Mouse (Mus musculus) heart, embryonic 11.5 days (tissue): ENCODE data around the gene Tasp1. TPM values are rescaled to one million over a fixed set of nuclear protein-coding genes. Genes with fewer than 3 reads are reported as not detected.
A peak's percentile ranks its signal among the peaks of the same experiment; 100 is the strongest.

Source experiments
- ATAC-seq: fragments of 200-750 bp; cut with Nextera tagmentation; replicated peaks from 2 replicates; pipeline ENCODE4 v1.8.0; 2017; ENCODE audit warnings: moderate library complexity; ENCODE audit not compliant: insufficient number of reproducible peaks, low FRiP score, low TSS enrichment
- H3K27ac ChIP-seq: fragments of 300-500 bp; sonication (generic); 2 replicates; pipeline ENCODE4 v1.5.1; 2014; ENCODE audit warnings: mild to moderate bottlenecking, low read depth, low read length
- H3K27me3 ChIP-seq: fragments of 300-500 bp; sonication (generic); 2 replicates; pipeline ENCODE4 v1.6.1; 2014; ENCODE audit warnings: mild to moderate bottlenecking, low read length, mixed read lengths; ENCODE audit not compliant: control insufficient read depth, insufficient read depth
- H3K36me3 ChIP-seq: fragments of 300-500 bp; sonication (generic); 2 replicates; pipeline ENCODE4 v1.6.1; 2014; ENCODE audit warnings: mild to moderate bottlenecking, low read length, moderate library complexity, mixed read lengths; ENCODE audit not compliant: control insufficient read depth, insufficient read depth
- H3K4me1 ChIP-seq: fragments of 300-500 bp; sonication (generic); 2 replicates; pipeline ENCODE4 v1.6.1; 2014; ENCODE audit warnings: low read length; ENCODE audit not compliant: control insufficient read depth, insufficient read depth
- H3K4me2 ChIP-seq: fragments of 300-500 bp; sonication (generic); 2 replicates; pipeline ENCODE4 v1.6.1; 2014; ENCODE audit warnings: mild to moderate bottlenecking, moderate library complexity
- H3K4me3 ChIP-seq: fragments of 300-500 bp; sonication (generic); 2 replicates; pipeline ENCODE4 v1.5.1; 2014; ENCODE audit warnings: low read depth, low read length
- H3K9ac ChIP-seq: fragments of 300-500 bp; sonication (generic); 2 replicates; pipeline ENCODE4 v1.6.1; 2014; ENCODE audit warnings: mild to moderate bottlenecking, low read depth, low read length, moderate library complexity
- H3K9me3 ChIP-seq: fragments of 300-500 bp; sonication (generic); replicated peaks from 2 replicates; pipeline ENCODE4 v1.6.1; 2016; ENCODE audit warnings: low read length; ENCODE audit not compliant: control insufficient read depth
- WGBS: fragments of 180-500 bp; shearing (Covaris S2); extraction: QIAGEN DNeasy Blood & Tissue Kit; methylation state at CpG from one replicate; pipeline ENCODE4 v1.1.7; 2014; ENCODE audit not compliant: insufficient replicate concordance; 5-methylcytosine and 5-hydroxymethylcytosine counted together
- polyA plus RNA-seq: library from polyadenylated mRNA; unstranded; fragments of >200 nt; fragmentation: Nextera tagmentation; extraction: Ambion mirVana; gene quantifications from 2 replicates; pipeline ENCODE4 v1.2.1, GENCODE M21; 2014

Gene Tasp1
- polyA plus RNA-seq, 1 experiment from 2014 or later, result 14.7 TPM

- Histone ChIP-seq H3K4me2 (peak overlapping the region; percentile 84), H3K4me3 (peak overlapping the region; percentile 87), H3K4me1 (no peaks in the 10 kb centered on the region), H3K27ac (no peak overlapping the region), H3K27me3 (no peaks in the 10 kb centered on the region), H3K9me3 (no peaks in the 10 kb centered on the region), H3K9ac (peak overlapping the region; percentile 94; the same call in 1 of the 2 replicates), H3K36me3 (no peaks in the 10 kb centered on the region)
- WGBS, result 79% methylated on average over 8 of the region's 8 CpGs
- no peak for ATAC-seq
Observed at GRCm38 (mm10) chr2:140065676-140066075, 929 bp downstream of the Tasp1 start.

GRCm38 (mm10) chr2:140061481-140061880 is 5.1 kb downstream of the Tasp1 start:
- Histone ChIP-seq H3K9ac (no peak overlapping the region), H3K27me3 (no peaks in the 10 kb centered on the region), H3K36me3 (no peaks in the 10 kb centered on the region), H3K4me1 (no peaks in the 10 kb centered on the region), H3K27ac (no peak overlapping the region), H3K9me3 (no peaks in the 10 kb centered on the region), H3K4me2 (no peak overlapping the region), H3K4me3 (no peak overlapping the region)
- 76% methylated on average over 3 of the region's 3 CpGs for WGBS
- ATAC-seq, result no peak

GRCm38 (mm10) chr2:140060092-140060867 is 6.3 kb downstream of the Tasp1 start:
- no peaks in the 10 kb centered on the region for H3K27me3 ChIP-seq
- no peak overlapping the region for H3K4me3 ChIP-seq
- H3K9ac ChIP-seq, result no peak overlapping the region
- no peak overlapping the region for H3K4me2 ChIP-seq
- no peaks in the 10 kb centered on the region for H3K36me3 ChIP-seq
- WGBS, result 82% methylated on average over 4 of the region's 4 CpGs
- no peak overlapping the region for H3K27ac ChIP-seq
- H3K9me3 ChIP-seq, result no peaks in the 10 kb centered on the region
- no peak for ATAC-seq
- no peaks in the 10 kb centered on the region for H3K4me1 ChIP-seq

- no peaks in the 10 kb centered on the region for H3K4me1 ChIP-seq
- WGBS, result 92% methylated on average over 6 of the region's 6 CpGs
- no peaks in the 10 kb centered on the region for H3K9me3 ChIP-seq
- no peak overlapping the region for H3K9ac ChIP-seq
- ATAC-seq, result no peak
- no peaks in the 10 kb centered on the region for H3K27me3 ChIP-seq
- no peak overlapping the region for H3K4me2 ChIP-seq
- H3K27ac ChIP-seq, result no peak overlapping the region
- H3K4me3 ChIP-seq, result no peak overlapping the region
- no peaks in the 10 kb centered on the region for H3K36me3 ChIP-seq
Observed at GRCm38 (mm10) chr2:140058125-140058524, 8.5 kb downstream of the Tasp1 start.

GRCm38 (mm10) chr2:140051607-140052126 is 14.9 kb downstream of the Tasp1 start:
- H3K9me3 ChIP-seq, result no peaks in the 10 kb centered on the region
- no peak overlapping the region for H3K27ac ChIP-seq
- H3K4me1 ChIP-seq, result no peaks in the 10 kb centered on the region
- H3K27me3 ChIP-seq, result no peaks in the 10 kb centered on the region
- 80% methylated on average over 2 of the region's 2 CpGs for WGBS
- no peak for ATAC-seq
- no peak overlapping the region for H3K4me3 ChIP-seq
- peaks cover 3% of the 10 kb centered on the region for H3K36me3 ChIP-seq
- no peak overlapping the region for H3K4me2 ChIP-seq
- H3K9ac ChIP-seq, result no peak overlapping the region

- Histone ChIP-seq H3K4me2 (no peak overlapping the region), H3K27ac (no peak overlapping the region), H3K4me3 (no peak overlapping the region), H3K36me3 (0 out of 2 replicates have a peak, but pooled peaks cover 1% of the 10 kb centered on the region), H3K4me1 (no peaks in the 10 kb centered on the region), H3K9ac (no peak overlapping the region), H3K27me3 (no peaks in the 10 kb centered on the region), H3K9me3 (no peaks in the 10 kb centered on the region)
- no peak for ATAC-seq
- 82% methylated on average over 2 of the region's 2 CpGs for WGBS
Observed at GRCm38 (mm10) chr2:140042522-140043131, 24.0 kb downstream of the Tasp1 start.

GRCm38 (mm10) chr2:140042081-140042480 is 24.5 kb downstream of the Tasp1 start:
- H3K9ac ChIP-seq, result no peak overlapping the region
- 0 out of 2 replicates have a peak, but pooled peaks cover 2% of the 10 kb centered on the region for H3K36me3 ChIP-seq
- H3K9me3 ChIP-seq, result no peaks in the 10 kb centered on the region
- no peak for ATAC-seq
- H3K4me1 ChIP-seq, result no peaks in the 10 kb centered on the region
- no peak overlapping the region for H3K27ac ChIP-seq
- no peak overlapping the region for H3K4me2 ChIP-seq
- no peak overlapping the region for H3K4me3 ChIP-seq
- H3K27me3 ChIP-seq, result no peaks in the 10 kb centered on the region
- 93% methylated on average over 10 of the region's 10 CpGs for WGBS

GRCm38 (mm10) chr2:140037459-140037858 is 29.1 kb downstream of the Tasp1 start:
- ATAC-seq, result no peak
- Histone ChIP-seq H3K4me1 (no peaks in the 10 kb centered on the region), H3K4me2 (no peak overlapping the region), H3K4me3 (no peak overlapping the region), H3K36me3 (0 out of 2 replicates have a peak, but pooled peaks cover 2% of the 10 kb centered on the region), H3K9me3 (no peaks in the 10 kb centered on the region), H3K27ac (no peak overlapping the region), H3K27me3 (no peaks in the 10 kb centered on the region), H3K9ac (no peak overlapping the region)
- WGBS, result 84% methylated on average over 2 of the region's 2 CpGs
